Mouse (Mus musculus): ENCODE data around the gene Jade2. TPM values are rescaled to one million over a fixed set of nuclear protein-coding genes. Genes with fewer than 3 reads are reported as not detected.
"Not testable (repeated sequence)": the region's sequence is repeated elsewhere in the genome, so short reads cannot be mapped to it uniquely, and the experiment has no call there.

Gene Jade2
- total RNA-seq, 2 experiments from 2014 or later: 16.0 to 16.2 TPM

DNA sequence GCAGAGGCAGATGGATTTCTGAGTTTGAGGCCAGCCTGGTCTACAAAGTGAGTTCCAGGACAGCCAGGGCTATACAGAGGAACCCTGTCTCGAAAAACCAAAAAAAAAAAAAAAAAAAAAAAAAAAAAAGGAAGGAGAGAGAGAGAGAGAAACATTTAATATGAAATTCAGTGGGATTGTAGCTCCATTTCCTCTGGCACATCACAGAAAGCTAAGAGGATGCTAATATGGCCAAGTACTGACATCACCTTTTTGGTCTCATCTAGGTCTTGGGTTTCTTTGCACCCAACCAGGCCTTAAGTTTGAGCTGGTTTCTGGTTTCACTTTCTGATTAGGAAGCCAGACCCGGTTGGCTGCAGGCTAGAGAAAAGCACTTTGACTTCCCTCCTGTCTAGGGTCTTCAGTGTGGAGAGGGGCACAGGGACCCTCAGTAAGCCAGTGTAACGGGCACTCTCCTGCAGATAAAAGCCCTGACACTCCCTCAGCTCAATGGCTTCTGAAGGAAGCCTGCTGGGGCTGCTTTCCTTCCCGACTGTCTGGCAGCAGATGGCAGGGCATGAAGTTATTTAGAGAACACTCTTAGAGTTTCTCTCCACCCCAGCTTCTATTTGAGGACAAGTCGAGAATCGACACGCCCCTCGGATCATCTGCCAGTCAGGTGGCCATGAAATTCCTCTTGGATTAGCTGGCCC lies 56.7 kb downstream of the Jade2 start:
- no peak for DNase-seq (ENCODE audit: low spot score in 2 of 2)

DNA sequence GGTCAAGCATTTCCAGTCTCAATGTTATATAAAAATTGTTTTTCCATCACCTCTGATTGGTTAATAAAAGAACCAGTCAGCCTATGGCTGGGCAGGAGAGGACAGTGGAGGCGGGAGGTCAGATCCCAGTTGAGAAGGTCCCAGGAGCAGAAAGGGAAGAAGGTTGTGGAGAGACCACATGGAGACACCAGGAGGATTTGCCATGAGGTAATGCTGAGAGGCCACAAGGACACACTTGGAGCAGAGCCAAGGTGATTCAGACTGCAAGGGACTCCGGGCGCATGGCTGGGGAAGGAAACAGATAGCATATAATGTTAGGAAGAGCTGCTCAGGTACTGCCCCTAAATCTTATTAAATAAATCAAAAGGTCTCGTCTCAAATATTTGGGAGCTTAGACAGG lies 61.2 kb downstream of the Jade2 start:
- DNase-seq (ENCODE audit: low spot score in 2 of 2): no peak

DNA sequence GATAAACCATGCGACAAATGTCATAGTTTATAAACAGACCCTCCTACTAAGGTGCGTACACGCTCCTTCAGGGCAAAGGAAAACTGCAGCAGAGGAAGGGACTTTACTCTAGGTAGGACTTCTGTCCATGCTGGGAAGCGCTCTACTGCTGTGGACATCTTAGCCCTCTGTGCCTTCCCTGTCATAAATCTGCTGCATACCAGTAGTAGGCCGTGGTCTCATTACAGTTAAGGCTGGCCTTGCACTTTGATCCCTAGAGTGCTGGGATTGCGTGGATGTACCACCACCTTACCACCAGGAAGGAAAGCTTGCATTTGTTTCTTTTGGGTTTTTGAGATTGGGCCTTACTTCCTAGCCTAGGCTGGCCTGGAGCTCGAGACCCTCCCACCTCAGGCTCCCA lies 66.8 kb downstream of the Jade2 start:
- no peak for DNase-seq (ENCODE audit: low spot score in 2 of 2)

DNA sequence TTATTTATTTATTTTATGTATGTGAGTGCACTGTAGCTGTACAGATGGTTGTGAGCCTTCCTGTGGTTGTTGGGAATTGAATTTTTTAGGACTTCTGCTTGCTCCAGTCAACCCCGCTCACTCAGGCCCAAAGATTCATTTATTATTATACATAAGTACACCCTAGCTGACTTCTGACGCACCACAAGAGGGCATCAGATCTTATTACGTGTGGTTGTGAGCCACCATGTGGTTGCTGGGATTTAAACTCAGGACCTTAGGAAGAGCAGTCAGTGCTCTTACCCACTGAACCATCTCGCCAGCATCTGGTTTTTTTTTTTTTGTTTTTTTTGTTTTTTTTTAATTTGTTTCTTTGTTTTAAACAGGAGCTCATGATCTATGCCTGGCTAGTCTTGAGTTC lies 67.7 kb downstream of the Jade2 start:
- not testable (repeated sequence) for DNase-seq (ENCODE audit: low spot score in 2 of 2)

DNA sequence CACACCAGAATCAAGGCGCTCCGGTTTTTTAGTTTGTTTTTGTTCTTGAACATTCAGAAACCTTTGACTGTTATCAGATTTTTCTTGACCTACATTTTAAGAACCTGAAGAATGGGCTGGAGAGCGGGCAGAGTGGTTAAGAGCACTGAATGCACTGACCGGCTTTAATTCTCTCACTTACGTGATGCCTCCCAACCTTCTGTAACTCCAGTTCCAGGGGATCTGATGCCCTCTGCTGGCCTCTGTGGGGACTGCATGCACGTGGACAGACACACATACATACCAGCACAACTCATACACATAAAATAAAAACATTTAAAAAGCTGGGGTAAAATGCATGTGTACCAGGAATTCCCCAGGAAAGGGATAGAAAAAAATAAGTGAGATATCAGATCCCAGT lies 71.5 kb downstream of the Jade2 start:
- DNase-seq (ENCODE audit: low spot score in 2 of 2): peak; percentile 31 to 49

DNA sequence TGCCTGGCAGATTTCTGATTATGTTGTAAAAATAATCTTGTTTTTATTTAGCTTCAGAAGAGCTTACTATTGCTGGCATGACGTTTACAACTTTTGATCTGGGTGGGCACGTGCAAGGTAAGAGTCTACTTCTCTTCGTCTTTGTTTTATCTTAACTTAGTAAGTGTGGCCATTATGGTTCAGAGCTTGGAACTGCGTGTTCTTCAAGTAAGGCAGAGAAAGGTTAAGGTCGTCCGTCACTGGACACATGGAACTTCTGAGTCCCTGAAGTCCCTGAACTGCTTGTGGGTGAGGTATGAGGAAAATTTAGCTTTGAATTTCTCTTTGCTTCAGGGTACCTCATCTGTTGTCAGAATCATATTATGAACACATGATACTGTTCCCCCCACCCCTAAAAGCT lies 74.7 kb downstream of the Jade2 start:
- DNase-seq (ENCODE audit: low spot score in 2 of 2): no peak

DNA sequence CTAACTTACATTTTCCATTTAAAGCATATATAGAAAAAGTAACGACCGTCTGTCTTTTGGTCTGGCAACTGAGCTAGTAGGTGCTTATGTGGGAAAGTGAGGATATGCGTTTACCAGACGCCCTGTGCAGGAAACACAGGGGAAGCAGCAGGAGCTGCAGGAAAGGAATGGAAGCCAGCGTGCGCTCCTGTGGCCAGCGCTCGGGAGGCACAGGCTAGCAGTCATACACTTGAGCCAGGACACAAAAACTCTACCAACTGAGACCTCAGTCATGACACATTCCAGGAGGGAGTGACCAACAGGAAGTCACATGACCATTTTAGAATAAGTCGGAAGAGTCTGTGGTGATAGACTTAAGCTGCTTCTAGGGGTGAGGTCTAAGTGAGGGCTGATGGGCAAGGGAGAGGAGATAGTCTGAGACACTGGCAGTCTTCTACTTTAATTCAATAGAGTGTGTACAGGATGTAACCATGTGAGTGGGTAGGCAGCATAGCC lies 76.6 kb downstream of the Jade2 start:
- no peak for DNase-seq (ENCODE audit: low spot score in 2 of 2)

DNA sequence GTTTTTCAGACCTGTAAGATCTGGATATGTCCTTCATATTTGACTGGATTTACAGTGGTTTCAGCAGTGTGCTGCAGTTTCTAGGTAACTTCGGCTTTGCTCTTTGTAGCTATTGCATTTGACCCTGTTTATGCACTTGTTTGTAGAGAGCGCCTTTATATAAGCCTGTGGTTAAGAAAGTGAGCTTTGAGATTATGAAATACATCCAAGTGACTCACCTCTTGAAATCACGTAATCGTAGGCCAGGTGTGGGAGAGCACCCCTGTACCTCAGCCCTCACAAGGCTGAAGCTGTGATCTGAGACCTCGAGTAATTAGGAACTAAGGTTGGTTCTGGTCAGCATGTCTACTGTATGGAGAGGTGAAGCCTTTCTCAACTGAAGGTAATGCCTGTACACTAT lies 80.0 kb downstream of the Jade2 start:
- no peak for DNase-seq (ENCODE audit: low spot score in 2 of 2)

DNA sequence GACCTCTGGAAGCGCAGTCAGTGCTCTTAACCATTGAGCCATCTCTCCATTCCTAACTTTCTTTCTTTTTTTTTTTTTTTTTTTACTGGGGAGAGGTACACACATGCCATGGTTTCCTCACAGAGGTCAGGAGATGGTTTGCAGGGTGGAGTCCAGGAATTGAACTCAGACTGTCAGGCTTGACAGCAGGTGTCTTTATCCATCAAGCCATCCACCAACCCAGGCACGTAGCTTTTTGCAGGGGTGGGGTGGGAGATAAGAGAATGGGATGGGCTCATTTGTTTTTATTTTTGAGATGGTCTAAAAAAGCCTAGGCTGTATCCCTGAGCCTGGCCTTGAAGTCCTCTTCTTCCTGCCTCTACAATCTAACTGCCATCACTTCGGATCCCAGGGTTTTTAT lies 81.9 kb downstream of the Jade2 start:
- no peak for DNase-seq (ENCODE audit: low spot score in 2 of 2)

DNA sequence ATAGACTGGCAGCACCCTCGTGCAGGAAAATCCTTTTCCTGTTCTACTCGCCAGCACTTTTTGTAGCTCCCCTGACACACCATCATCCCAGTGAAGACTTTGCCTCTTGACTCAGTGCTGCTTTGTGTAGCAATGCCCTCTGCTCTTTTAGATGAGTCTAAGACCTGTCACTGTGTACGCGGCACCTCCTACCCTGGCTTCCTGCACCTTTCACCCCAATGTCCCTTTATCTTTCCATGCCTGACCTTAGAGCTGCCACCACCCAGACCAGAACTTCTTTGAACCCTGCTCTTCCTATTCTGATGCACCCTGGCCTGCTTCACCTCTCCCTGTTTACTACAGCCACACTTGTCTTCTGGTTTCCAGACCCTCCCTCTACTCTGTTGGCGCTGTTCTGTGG lies 89.2 kb downstream of the Jade2 start:
- no peak for DNase-seq (ENCODE audit: low spot score in 2 of 2)

DNA sequence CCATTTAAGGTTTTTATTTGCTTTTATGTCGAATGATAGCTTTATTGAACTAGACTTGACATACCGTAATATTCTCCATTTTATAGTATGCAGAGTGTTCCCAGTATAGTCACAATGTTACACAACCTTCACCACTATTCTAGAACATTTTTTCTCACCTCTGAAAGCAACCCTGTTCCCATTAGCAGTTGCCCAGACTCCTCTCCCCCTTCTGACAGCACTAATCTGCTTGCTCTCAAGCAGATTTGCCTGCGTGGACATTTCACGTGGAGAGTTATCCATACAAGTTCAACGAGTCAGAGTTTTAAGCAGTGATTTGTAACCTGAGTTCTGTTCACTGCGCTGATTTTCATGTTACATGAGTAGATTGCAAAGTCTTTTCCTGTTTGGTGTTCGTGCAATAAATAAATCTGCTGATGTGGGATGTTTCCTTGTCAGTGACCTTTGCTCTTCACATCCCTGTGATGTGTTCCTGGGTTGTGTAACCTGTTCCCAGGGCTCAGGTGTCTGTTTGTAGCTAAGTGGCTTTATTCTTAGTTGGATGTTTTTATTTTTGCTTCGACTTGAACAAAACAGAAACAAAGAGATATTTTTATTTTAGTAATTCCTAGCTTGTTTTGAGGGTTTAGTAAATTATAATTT lies 89.8 kb downstream of the Jade2 start:
- no peak for DNase-seq (ENCODE audit: low spot score in 2 of 2)

DNA sequence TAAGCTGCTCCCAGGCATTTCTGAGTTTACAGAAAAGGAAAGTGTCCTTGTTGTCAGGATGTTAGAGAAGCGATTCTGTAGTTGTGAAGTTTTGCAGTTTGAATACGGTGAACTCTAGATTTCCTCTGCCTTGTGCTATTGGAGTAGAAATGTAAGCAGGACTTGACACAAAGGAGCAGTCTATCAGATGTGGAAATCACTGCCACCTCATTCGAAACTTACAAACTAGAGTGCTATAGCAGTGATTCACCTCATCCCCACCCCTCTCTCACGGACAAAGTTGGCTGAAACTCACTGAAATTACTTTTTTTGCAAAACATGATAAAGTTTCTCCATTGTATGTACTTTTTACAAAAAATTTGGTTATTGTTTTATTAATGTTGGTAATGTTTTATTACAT lies 92.6 kb downstream of the Jade2 start:
- DNase-seq (ENCODE audit: low spot score in 2 of 2): no peak

DNA sequence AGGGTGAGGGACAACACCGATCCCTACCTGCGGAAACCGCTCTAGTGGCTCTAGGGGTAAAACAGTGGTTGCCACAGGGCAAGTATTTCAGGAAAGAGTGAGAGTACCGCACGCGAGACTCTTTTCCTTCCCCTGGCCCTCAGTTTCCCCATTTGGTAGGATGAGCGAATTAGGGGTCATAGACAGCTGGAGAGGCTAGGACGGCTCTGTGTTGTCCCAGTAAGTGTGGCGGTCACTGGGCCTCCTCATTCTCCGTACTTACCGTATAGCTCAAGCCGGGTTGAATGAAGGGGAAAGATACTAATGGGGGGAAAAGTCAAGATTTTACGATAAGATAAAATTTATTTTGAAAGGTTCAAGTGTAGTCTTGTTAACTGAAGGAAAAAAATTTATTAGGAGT lies 93.5 kb downstream of the Jade2 start:
- no peak for DNase-seq (ENCODE audit: low spot score in 2 of 2)

Other genes starting within 250 kb of the Jade2 start
- gene Nhp2, start 237.9 kb downstream of the Jade2 start, total RNA-seq (2021): 10 to 100 TPM; 73.2 to 74.9 TPM
- 10 to 100 TPM; 41.5 to 50.0 TPM for gene Rmnd5b, start 221.8 kb downstream of the Jade2 start, total RNA-seq (2021)
- gene N4bp3, start 206.8 kb downstream of the Jade2 start, total RNA-seq (2021): 10 to 100 TPM; 19.8 to 26.5 TPM
- gene D930048N14Rik, start 206.7 kb downstream of the Jade2 start, total RNA-seq (2021): 1 to 10 TPM; 3.5 to 4.1 TPM
- gene 0610009B22Rik, start 168.8 kb downstream of the Jade2 start, total RNA-seq (2021): 10 to 100 TPM; 44.8 to 45.4 TPM
- gene Sec24a, start 94.0 kb downstream of the Jade2 start, total RNA-seq (2021): 10 to 100 TPM; 31.8 to 33.1 TPM
- gene Sar1b, start 94.0 kb downstream of the Jade2 start, total RNA-seq (2021): 10 to 100 TPM; 68.7 to 79.2 TPM
- gene Cdkn2aipnl, start 110.0 kb upstream of the Jade2 start, total RNA-seq (2021): 10 to 100 TPM; 33.1 to 34.3 TPM
- gene Ube2b, start 143.1 kb upstream of the Jade2 start, total RNA-seq (2021): 100 to 1,000 TPM; 131 to 142 TPM
- gene Cdkl3, start 146.6 kb upstream of the Jade2 start, total RNA-seq (2021): 1 to 10 TPM; 7.9 to 8.0 TPM
- 10 to 100 TPM; 80.0 to 83.4 TPM for gene Ppp2ca, start 241.0 kb upstream of the Jade2 start, total RNA-seq (2021)